Mouse (Mus musculus) CH12.LX (cell line): ENCODE data around the gene Adamts1.

ENCODE experiments used
- CTCF ChIP-seq, 2 experiments: IDR thresholded peaks in 1 of 2; conservative IDR thresholded peaks in 1 of 2; 2 replicates each; pipeline ENCODE4 v1.5.1; 2011 to 2012; ENCODE audit warnings: low read depth in 2 of 2, low read length in 2 of 2, improper control_type of control experiment in 1 of 2, inconsistent platforms in 1 of 2, mild to moderate bottlenecking in 1 of 2, moderate library complexity in 1 of 2
- POLR2A ChIP-seq: IDR thresholded peaks from 2 replicates; pipeline ENCODE4 v1.6.1; 2011; ENCODE audit warnings: low read depth, mild to moderate bottlenecking, improper control_type of control experiment, low read length
- ZMIZ1 ChIP-seq: IDR thresholded peaks from 2 replicates; pipeline ENCODE4 v1.6.1; 2012; ENCODE audit warnings: low read depth, mild to moderate bottlenecking, inconsistent platforms, low read length, improper control_type of control experiment

DNA sequence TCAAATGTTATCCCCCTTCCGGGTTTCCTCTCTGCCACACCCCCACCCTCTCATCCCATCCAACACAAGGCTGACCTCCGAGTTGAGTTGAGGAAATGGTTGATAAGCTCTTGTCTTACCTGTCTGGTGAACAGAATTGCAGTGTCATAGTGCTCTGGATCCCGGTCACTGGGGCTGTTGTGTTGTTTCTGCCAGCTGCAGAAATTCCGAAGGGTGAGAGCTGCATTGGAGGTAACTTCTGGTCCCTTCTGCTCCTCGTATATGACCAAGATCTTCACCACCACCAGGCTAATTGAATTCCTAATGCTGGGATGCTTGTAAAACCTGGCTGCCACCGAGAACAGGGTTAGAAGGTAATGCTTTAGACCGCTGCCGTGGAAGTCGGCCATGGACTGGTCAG is 2.9 kb downstream of the Adamts1 start:
- TF ChIP-seq ZMIZ1 (no peak), CTCF (conservative IDR thresholded peaks at IDR 0.05 in 1 of 2, IDR thresholded peaks at IDR 0.05 in 1 of 2; ENCODE audit: low read depth in 2 of 2, low read length in 2 of 2) (no peak), POLR2A (no peak)
